Mouse (Mus musculus): ENCODE measurements at regions not wholly inside any gene's neighbourhood (a gene's known extent, or its start where the extent isn't known, plus 50 kb on each side); places are given as distances from the start of the nearest gene placed in this dataset.

GRCm38 (mm10) chr12:93549900-93550299, 1700.9 kb upstream of the Sel1l start:
- peak; percentile 59 for DNase-seq (ENCODE audit: low read depth, low spot score)

- no peak for DNase-seq (ENCODE audit: low read depth, low spot score)
Observed at GRCm38 (mm10) chr12:93523465-93523864, 1674.5 kb upstream of the Sel1l start.

- DNase-seq (ENCODE audit: low read depth, low spot score) = no peak
Observed at GRCm38 (mm10) chr12:93486381-93486780, 1637.4 kb upstream of the Sel1l start.

- no peak for DNase-seq (ENCODE audit: low read depth, low spot score)
Observed at GRCm38 (mm10) chr12:93462106-93462505, 1613.1 kb upstream of the Sel1l start.

GRCm38 (mm10) chr12:93449436-93449835, 1600.5 kb upstream of the Sel1l start:
- DNase-seq (ENCODE audit: low read depth, low spot score) = no peak

- no peak for DNase-seq (ENCODE audit: low read depth, low spot score)
Observed at GRCm38 (mm10) chr12:93429218-93429617, 1580.3 kb upstream of the Sel1l start.

- DNase-seq (ENCODE audit: low read depth, low spot score) = no peak
Observed at GRCm38 (mm10) chr12:93427988-93428387, 1579.0 kb upstream of the Sel1l start.

- DNase-seq (ENCODE audit: low read depth, low spot score) = no peak
Observed at GRCm38 (mm10) chr12:93416381-93416780, 1567.4 kb upstream of the Sel1l start.

- DNase-seq (ENCODE audit: low read depth, low spot score) = no peak
Observed at GRCm38 (mm10) chr12:93415791-93416190, 1566.8 kb upstream of the Sel1l start.

GRCm38 (mm10) chr12:93385578-93385977, 1536.6 kb upstream of the Sel1l start:
- no peak for DNase-seq (ENCODE audit: low read depth, low spot score)

GRCm38 (mm10) chr12:93342933-93343332, 1494.0 kb upstream of the Sel1l start:
- DNase-seq (ENCODE audit: low read depth, low spot score) = no peak

- DNase-seq (ENCODE audit: low read depth, low spot score) = no peak
Observed at GRCm38 (mm10) chr12:93342525-93342924, 1493.6 kb upstream of the Sel1l start.

GRCm38 (mm10) chr12:93335520-93335919, 1486.6 kb upstream of the Sel1l start:
- DNase-seq (ENCODE audit: low read depth, low spot score) = no peak

GRCm38 (mm10) chr12:93312214-93312613, 1463.3 kb upstream of the Sel1l start:
- no peak for DNase-seq (ENCODE audit: low read depth, low spot score)

- no peak for DNase-seq (ENCODE audit: low read depth, low spot score)
Observed at GRCm38 (mm10) chr12:93281816-93282215, 1432.9 kb upstream of the Sel1l start.

GRCm38 (mm10) chr12:93273652-93274051, 1424.7 kb upstream of the Sel1l start:
- no peak for DNase-seq (ENCODE audit: low read depth, low spot score)

- DNase-seq (ENCODE audit: low read depth, low spot score) = no peak
Observed at GRCm38 (mm10) chr12:93230237-93230636, 1381.3 kb upstream of the Sel1l start.

- DNase-seq (ENCODE audit: low read depth, low spot score) = peak; percentile 1
Observed at GRCm38 (mm10) chr12:93226826-93227225, 1377.9 kb upstream of the Sel1l start.

GRCm38 (mm10) chr12:93221179-93221922, 1372.4 kb upstream of the Sel1l start:
- no peak for DNase-seq (ENCODE audit: low read depth, low spot score)

GRCm38 (mm10) chr12:93207596-93207995, 1358.6 kb upstream of the Sel1l start:
- DNase-seq (ENCODE audit: low read depth, low spot score) = no peak

GRCm38 (mm10) chr12:93188940-93189339, 1340.0 kb upstream of the Sel1l start:
- DNase-seq (ENCODE audit: low read depth, low spot score) = no peak

GRCm38 (mm10) chr12:93173744-93174143, 1324.8 kb upstream of the Sel1l start:
- DNase-seq (ENCODE audit: low read depth, low spot score) = no peak

- no peak for DNase-seq (ENCODE audit: low read depth, low spot score)
Observed at GRCm38 (mm10) chr12:93160252-93160651, 1311.3 kb upstream of the Sel1l start.
